Mouse (Mus musculus) CD4-positive, CD25-positive, alpha-beta regulatory T cell, adult 4 months (primary cell): ENCODE data around the gene Zfp428. TPM values are rescaled to one million over a fixed set of nuclear protein-coding genes. Genes with fewer than 3 reads are reported as not detected.

Experiments
- ATAC-seq: one replicate; pipeline ENCODE4 v1.8.0; 2017
- polyA plus RNA-seq, 2 experiments: library from polyadenylated mRNA; unstranded; fragments of 100-300 nt; shearing (Covaris generic); gene quantifications; one replicate each; pipeline ENCODE4 v1.2.1; 2017

The Zfp428 gene
- polyA plus RNA-seq, 2 experiments from 2014 or later: 0.56 TPM; not detected in 1

DNA sequence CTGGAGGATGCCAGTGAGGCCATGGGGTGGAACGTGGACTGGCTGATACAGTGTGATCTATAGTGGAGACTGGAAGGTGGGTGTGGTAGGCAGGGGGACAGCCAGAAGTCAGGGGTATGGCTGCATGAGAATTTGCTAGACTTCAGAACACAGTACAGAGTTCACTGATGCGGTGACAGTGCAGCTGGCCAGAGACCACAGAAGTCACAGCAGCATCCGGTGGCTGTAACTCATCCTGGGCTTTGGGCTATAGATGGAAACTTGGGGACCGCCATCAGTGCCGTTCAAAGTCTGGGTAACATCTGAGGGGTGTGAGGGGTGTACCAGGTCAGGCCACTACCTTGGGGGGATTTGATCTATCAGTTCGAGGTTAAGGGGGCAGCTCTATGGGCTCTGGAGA lies 16.9 kb downstream of the Zfp428 start:
- ATAC-seq: no peak

DNA sequence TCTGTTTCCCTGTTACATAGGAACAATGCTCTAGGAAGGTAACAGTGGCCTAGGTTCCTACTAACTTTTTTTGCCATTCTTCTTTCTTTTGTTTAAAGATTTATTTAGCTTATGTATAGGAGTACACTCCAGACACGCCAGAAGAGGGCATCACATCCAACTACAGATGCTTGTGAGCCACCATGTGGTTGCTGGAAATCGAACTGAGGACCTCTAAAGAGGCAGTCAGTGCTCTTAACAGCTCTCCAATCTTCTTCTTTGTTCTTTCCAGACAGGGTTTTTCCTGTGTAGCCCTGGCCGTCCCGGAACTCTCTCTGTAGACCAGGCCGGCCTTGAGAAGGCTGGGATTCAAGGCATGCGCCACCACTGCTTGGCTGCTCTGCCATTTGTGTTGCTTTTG lies 18.2 kb downstream of the Zfp428 start:
- no peak for ATAC-seq

DNA sequence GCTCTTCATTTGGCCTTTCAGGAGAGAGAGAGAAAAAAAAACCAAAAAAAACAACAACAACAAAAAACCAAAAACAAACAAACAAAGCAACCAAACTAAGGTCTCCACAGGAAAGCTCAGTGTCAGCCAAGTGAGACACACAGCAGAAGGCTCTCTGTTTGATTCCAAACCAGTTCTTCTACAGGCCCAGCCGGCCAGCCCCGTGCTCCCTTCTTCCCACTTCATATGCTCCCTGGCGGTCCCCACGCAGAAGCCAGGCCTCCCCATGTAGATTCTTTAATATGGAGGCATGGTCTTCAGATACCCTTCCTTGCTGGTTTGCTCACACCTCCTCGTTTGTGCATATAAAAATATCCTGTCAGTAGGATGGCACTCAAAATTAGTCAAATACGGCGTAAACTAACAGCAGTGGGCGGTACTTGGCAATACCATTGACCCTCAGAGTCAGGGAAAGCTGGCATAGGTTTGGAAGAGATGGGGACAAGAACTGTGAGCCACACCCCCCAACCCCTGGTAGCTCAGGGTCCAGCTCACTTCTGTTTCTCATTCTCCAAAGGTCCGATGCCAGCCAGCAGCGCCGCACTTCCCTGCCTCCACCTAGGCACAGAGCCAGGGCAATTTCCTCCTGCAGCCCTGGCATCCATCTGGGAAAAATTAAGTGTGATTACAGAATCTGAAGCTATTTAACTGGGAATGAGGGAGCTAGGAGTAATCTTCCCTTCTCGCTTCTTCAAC lies 19.0 kb downstream of the Zfp428 start:
- no peak for ATAC-seq

DNA sequence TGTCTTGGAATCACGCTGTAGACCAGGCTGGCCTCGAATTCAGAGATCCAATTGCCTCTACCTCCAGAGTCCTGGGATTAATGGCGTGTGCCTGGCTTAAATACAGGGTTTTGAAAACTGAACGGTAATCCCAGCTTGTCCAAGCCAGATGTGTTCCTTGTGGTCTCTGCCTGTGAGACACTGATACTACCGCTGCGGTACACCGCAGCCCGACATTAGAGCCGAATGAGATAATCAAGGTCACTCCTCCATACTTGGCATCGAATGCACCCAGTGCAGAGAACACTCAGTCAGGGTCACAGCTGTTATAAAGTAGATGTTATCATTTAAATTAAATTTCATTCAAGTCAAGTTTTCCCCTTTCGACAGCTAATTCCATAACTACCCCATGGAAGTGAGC lies 22.1 kb downstream of the Zfp428 start:
- ATAC-seq: no peak

DNA sequence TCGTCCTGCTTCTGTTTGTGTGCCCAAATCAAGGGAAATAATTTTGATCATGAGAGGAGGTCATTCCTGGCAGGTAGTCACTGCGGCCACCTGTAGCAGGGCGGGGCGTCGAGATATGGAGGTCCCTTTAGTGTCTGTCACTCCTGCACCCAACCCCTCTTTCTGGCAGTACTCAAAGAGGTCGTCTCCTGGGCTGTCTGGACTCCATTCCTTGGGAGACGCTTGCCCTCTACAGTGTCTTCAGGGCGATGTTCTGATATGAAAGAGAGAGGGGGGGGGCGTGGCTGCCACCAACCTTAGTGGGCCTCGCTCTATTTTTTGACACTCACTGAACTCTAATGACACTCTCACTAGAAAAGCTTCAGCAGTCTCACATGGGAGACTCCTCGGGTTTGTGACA lies 22.8 kb downstream of the Zfp428 start:
- ATAC-seq: no peak

DNA sequence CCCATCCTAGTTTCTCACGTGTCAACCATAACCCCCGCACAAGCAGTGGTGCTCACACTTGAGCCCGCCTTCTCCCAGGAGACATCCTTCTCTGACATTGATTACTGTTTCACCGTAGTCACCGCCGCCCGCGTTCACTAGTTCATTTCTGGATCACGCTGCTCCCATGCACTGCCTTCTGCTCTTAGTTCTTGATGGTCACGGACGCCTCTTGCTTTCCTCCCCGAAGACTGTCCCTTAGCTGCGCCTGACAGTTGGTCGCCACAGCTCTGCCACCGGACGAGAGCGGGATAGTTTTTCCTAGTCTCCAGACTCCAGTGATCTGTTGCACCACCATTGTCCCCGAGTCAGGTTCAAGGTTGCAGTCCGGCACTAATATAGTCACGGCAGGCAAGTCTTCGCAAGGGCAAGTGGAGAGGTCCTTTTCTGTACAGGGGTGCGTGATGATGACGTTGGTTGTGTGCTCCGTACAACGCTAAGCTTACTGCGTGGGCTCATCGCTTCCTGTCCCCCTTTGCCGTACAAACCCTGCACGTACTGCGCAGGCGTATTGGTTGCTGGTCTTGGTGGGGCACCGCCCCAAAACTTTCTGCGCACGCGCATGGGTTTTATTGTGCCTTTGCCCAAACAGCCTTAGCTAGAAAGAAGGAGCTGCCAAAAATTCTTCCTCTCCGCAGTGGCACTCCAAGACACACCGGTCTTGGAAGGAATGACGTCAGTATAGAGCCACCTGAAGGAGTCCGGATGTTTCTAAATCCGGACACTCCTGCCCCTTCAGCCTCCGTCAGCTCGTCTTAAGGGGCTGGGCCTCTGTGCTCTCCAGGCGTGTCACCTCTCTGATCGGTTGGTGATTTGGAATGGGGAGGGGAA lies 23.5 kb downstream of the Zfp428 start, which contains the start of gene Irgq:
Gene Irgq, plus strand, starts transcription at position 628 of the 870 bp plus-strand sequence.
- peak; percentile 84 for ATAC-seq

DNA sequence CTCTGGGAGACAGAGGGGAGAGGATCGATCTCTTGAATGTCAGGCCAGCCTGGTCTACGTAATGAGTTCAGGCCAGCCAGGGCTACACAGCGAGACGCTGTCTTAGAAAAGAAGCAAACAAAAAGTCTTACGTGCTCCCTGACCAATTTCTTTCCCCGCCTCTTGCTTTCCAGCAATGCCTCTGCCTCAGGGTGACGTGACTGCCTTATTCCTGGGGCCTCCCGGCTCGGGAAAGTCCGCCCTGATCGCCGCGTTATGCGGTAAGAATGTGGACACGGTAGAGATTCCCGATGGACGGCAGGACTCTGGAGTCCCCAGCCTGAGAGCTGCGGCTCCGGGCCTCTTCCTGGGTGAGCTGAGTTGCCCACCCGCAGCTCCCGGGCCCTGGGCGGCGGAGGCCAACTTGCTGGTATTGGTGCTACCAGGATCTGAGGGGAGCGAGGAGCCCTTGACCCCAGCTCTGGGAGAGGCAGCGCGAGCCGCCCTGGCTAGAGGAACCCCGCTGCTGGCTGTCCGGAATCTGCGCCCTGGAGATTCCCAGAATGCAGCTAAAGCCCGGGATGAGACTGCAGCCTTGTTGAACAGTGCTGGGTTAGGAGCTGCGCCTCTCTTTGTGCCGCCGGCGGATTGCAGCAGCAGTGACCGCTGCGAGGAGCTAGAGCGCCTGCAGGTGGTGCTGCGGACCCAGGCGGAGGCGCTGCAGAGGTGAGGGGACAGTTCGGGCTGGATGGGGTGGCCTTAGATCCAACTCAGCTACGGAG lies 24.6 kb downstream of the Zfp428 start:
- no peak for ATAC-seq

DNA sequence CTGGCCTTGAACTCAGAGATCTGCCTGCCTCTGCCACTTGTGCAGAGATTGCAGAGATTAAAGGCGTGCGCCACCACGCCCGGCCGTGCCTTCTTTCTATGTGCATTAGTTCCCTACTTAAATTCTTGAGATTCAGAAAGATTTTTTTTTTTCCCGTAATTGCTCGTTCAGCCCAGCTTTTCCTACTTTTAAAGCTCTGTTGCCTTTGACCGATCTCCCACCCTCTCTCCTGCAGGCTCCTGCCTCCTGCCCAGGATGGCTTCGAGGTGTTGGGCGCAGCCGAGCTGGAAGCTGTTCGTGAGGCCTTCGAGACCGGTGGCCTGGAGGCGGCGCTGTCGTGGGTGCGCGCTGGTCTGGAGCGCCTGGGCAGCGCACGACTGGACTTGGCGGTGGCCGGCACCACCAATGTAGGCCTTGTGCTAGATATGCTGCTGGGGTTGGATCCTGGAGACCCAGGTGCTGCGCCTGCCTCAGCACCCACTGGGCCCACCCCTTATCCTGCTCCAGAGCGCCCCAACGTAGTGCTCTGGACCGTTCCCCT lies 26.3 kb downstream of the Zfp428 start:
- ATAC-seq: no peak

DNA sequence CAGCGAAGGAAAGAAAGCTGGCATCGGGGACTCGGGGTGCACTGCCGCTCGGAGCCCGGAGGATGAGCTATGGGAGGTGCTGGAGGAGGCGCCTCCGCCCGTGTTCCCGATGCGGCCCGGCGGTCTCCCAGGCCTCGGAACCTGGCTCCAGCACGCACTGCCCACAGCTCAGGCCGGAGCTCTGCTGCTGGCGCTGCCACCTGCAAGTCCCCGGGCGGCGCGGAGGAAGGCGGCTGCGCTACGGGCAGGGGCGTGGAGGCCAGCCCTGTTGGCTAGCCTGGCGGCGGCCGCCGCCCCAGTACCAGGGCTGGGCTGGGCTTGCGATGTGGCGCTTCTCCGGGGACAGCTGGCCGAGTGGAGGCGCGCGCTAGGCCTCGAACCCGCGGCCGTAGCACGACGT lies 27.0 kb downstream of the Zfp428 start:
- no peak for ATAC-seq

DNA sequence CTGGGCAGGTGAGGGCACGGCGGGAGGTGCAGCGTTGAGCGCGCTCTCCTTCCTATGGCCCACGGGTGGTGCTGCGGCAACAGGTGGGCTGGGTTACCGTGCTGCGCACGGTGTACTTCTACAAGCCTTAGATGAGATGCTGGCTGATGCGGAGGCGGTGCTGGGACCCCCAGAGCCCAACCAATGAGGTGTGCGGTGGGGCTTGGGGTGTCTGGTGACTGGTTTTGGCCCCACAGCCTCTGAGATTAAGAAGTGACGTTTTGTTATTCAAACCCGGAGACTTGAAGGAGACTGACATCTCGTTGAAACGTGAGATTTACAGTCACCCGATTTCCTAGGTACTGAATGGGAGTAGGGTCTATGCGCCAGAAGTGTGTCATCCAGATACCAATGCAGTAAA lies 27.5 kb downstream of the Zfp428 start:
- ATAC-seq: no peak

DNA sequence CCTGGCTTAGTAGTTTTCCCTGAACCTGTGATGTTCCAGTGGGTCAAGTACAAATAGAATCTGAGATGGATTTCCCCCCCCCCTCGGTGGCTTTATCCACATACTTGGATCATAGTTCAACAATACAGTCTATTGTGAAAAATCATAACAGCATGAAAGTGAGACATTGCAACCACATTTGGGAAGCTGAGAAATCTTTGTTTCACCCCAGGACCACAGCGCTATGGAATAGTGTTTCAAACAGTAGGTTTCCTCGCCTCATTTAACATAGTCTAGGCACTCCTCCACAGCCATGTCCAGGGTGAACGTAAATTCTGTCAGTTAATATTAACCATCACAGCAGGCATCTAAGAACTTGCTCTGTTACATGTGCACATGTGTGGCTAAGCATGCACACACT lies 30.3 kb downstream of the Zfp428 start:
- no peak for ATAC-seq

DNA sequence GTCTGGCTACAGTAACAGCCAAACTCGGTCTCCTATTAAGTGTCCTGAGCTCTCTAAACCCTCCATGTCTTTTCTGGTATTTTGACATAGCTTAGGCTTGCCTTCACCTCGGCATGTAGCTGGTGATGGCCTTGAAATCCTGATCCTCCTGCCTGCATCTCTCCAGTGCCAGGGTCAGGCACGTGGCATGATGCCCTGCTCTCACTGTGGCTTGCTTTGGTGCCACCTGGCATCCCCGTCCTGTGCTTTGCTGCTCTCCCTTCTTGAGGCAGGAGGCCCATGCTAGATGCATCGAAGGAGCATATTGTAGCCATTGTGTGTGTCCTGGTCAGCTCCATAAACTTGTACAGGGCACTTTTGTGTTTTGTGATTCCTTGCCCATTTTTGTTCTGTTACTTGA lies 30.8 kb downstream of the Zfp428 start:
- ATAC-seq: no peak

DNA sequence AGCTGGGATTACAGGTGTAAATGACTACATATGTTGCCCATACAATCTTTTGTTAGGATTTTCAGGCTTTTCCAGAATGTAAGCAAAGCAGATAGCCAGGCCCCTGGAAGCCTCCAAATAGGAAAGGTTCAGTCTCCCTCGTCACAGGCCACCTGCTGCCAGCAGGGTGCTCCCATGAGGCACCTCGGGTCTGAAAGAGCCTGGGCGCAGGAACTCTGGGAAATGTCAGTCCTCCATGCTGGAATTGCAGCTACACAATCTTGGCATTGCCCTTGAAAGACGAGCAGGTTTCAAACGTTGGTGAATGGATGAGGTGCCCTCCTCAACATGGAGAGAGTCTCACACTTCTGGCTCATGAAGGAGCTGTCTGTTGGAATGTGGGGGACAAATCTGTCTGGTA lies 31.3 kb downstream of the Zfp428 start:
- ATAC-seq: no peak

DNA sequence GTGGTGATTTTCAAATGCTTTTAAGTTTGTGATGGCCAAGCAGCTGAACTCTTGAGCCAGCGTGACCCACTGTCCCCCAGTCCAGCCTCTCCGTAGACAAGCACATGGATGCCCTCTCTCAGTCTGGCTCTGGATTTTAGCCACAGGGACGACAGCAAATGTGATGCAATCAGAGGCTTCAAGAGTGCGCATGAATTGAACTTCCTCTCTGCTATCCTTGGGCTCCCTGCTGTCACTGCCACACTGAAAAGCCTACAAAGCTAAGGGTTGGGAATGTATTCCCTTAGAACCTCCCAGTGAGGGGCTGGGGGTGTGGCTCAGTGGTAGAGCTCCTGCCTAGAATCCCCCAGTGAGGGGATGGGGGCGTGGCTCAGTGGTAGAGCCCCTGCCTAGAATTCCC lies 31.9 kb downstream of the Zfp428 start:
- no peak for ATAC-seq

DNA sequence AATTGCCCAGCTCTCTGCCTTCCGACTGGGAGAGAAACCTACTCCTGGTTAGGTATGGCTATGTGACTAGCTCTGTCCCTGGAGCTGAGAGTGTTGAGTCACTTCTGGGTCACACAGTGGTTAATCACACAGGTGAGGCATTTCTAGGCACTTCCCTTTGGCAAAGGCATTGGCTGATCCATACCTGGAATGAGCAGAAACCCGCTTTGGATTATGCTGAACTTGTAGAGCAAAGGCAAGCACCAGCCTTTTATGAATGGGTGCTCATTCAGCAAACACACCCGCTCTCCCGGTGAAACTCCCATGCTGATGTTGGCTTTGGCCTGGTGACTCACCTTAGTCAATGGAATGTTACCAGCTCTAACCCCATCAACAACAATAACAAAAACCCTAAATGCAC lies 32.9 kb downstream of the Zfp428 start:
- ATAC-seq: no peak

DNA sequence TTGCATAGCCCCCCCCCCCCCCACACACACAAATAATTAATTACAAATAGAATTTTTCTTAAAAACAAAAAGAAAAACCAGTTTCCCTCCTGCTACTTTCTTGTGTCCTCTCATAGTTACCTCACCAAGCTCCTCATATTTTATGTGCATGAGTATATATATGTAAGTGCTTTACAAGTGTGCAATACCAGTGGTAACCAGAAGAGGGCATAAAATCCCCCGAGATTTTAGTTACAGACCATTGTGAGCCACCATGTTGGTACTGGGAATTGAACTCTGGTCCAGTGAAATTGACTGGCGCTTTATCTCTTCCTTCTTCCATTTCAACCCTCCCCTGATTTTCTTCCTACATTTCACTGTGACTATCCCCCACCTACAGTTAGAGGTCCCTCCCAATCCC lies 37.7 kb downstream of the Zfp428 start:
- ATAC-seq: no peak

DNA sequence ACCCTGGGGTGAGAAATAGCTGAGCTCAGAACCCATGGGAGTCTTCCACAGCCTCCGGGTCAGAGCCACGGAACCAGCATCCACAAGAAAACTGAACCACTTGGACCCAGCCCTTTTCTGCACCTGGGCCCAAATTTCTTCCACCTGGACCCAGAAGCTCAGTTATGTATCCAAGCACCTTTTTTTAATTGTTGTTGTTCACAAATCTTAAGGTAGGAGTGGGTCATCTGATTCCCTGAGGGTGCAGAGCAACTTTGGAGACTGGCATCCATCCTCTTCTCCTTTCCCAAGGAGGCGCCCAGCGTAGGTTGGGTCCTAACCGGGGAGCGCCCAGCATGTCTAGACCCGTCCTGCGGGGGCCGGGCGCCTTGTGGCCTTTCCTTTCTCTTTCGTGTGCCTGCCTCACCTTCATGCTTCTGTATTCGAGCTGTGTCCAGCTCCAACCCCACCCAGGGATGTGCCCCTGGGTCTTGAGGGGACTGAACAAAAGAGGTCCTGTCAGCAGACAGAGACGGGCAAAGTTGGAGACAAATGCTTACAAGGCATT lies 39.3 kb downstream of the Zfp428 start, which contains the start of the genes Pinlyp and Xrcc1:
Gene Pinlyp, minus strand, starts transcription at position 51 of the 547 bp plus-strand sequence.
Gene Xrcc1, plus strand, starts transcription at position 222 of the 547 bp plus-strand sequence.
- no peak for ATAC-seq

DNA sequence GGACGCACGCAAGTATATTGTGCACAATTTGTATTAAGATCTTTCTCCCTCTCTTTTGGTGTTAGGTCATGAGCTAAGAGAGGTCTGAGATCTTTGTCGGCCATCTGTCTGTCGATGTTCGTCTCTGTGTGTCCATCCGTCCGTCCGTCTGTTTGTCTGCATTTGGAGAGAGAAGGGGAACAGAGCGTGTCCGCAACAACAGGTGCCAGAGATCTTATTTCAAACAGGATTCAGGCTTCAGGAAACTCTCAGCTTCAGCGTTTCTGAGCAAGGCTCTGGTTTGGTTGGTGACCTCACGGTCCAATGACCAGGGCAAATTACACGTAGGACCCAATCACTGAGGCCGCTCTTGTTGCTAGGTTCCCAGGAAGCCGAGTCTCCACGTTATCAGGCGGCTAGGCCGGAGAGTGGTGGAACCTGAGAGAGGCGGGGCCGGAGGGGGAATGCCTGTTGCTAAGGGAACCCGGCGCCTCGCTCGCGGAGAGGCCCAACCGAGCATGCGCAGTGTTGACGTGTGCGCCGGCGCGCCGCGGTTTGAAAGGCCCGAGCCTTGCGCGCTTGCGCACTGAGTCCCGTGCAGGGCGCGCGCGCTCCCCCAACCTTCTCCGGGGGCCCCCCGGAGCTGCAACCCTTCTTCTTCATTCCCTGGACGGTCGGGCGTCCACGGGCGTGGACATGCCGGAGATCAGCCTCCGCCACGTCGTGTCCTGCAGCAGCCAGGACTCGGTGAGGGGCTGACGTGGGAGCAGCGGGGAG lies 40.0 kb downstream of the Zfp428 start:
- ATAC-seq: peak; percentile 100

DNA sequence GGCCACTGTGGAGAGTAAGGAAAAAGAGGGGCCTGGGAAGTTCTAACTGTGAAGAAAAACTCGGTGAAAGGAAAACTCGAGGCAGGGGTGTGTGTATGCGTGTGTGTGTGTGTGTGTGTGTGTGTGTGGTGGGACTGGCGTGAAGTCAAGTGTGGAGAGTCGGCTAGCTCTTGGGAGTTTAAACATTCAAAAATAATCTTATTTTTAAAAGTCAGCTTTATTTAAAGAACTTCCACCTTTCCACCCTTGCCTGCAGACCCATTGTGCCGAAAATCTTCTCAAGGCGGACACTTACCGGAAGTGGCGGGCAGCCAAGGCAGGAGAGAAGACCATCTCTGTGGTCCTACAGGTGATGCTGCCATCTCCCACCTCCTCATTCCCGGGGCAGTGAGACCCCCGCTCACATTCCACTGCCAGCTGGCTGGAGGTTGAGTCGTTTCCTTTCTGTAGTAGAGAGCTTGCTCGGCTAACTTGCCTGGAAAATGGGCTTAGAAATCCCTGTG lies 40.8 kb downstream of the Zfp428 start:
- no peak for ATAC-seq

DNA sequence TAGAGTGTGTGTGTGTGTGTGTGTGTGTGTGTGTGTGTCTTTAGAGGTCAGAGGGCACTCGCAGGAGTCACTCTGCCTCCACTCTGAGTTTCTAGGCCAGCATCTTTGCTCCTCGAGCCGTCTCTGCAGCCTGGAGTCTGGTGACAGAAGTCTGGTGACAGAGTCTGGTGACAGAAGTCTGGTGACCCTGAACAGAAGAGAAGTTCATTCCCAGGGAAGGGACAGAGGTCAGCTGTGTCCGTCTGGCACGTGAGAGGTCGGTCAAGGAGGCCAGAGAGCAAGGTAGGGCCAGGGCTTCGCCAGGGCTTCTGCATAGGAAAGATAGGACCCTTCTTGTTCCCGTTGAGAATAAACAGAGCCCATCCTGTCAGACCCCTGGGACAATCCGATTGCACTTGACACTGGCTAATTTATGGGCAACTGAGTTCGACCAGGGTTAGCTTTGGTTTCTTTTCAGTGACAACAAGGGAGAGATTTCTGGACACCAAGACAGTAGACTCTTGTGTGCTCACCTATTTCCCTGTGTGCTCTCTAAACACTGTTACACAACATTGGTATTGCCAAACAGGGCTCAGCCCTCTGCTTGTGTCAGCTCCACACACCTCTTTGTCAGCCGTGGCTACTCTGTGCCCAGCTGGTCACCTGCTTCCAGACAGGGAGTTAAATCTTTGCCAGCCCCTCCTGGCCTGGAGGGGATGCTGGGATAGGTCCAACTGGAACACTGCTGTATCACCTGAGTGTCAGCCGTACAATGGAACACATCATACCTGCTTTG lies 45.4 kb downstream of the Zfp428 start:
- no peak for ATAC-seq

DNA sequence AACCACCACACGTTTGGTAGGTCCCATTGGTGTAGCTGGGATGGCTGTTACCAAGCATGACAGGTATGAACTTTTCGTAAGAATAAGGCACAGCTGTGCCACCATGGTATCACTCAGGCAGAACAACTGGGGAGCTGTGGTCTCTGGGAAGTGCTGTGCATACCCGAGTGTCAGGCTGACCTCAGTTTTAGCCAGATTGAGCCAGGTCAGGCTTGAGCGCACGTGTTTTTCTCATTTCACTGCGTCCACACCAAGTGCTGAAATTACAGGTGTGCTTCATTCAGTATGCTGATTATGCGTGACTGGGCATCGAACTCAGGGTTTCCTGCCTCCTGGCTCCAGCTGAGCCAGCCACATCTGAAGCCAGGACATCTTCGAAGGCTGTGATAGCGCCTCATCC lies 49.0 kb downstream of the Zfp428 start:
- ATAC-seq: no peak
